Mouse (Mus musculus): ENCODE data around the gene Gm45713.

- no peak for TF ChIP-seq POLR2A (IDR thresholded peaks at IDR 0.05; ENCODE audit: borderline replicate concordance, insufficient read depth, low read length)
- no peak for TF ChIP-seq CTCF (IDR thresholded peaks at IDR 0.05; ENCODE audit: borderline replicate concordance, insufficient read depth, low read depth, low read length)
Observed at GRCm38 (mm10) chr7:45126147-45126843, 9.7 kb downstream of the Gm45713 start.
